Mouse (Mus musculus): Measurements from ENCODE around the gene Gm7942.
"Not testable (repeated sequence)": the region's sequence is repeated elsewhere in the genome, so short reads cannot be mapped to it uniquely, and the experiment has no call there.

Gene Gm7942

GRCm38 (mm10) chr5:95106638-95107037 lies at the start of gene Gm7942:
Gene Gm7942 (plus strand): TSS chr5:95106938.
- in situ Hi-C loops (cut with MboI; ENCODE audit: unreplicated experiment in 2 of 2), result not testable (repeated sequence)

All from v-Abl transformed pro-B cells (cell line).